Mouse (Mus musculus) spleen, adult 2 months (tissue): Measurements from ENCODE around the gene Gm11077. TPM values are rescaled to one million over a fixed set of nuclear protein-coding genes. Genes with fewer than 3 reads are reported as not detected.

Experiments used
- DNase-seq, 2 experiments: peaks; one replicate each; pipeline versions ENCODE4 v3.0.0 to v3.0.0-alpha.2; 2012 to 2021; ENCODE audit warnings: low spot score in 2 of 2, low read depth in 1 of 2
- H3K27ac ChIP-seq: fragments of 200-500 bp; 2 replicates; pipeline ENCODE4 v1.5.1; 2012; ENCODE audit warnings: low read length, inconsistent platforms; ENCODE audit not compliant: insufficient read depth
- H3K27me3 ChIP-seq: fragments of 200-500 bp; 2 replicates; pipeline ENCODE4 v1.6.1; 2012; ENCODE audit warnings: mild to moderate bottlenecking, moderate library complexity, low read length, inconsistent platforms; ENCODE audit not compliant: control insufficient read depth, insufficient read depth
- H3K36me3 ChIP-seq: fragments of 200-500 bp; 2 replicates; pipeline ENCODE4 v1.6.1; 2012; ENCODE audit warnings: mild to moderate bottlenecking, low read length, inconsistent platforms; ENCODE audit not compliant: control insufficient read depth, insufficient read depth
- H3K4me1 ChIP-seq: fragments of 200-500 bp; 2 replicates; pipeline ENCODE4 v1.6.1; 2011; ENCODE audit warnings: inconsistent platforms; ENCODE audit not compliant: control insufficient read depth, insufficient read depth, insufficient read length
- H3K4me3 ChIP-seq: fragments of 200-500 bp; 2 replicates; pipeline ENCODE4 v1.5.1; 2011; ENCODE audit warnings: mild to moderate bottlenecking, inconsistent platforms; ENCODE audit not compliant: insufficient read depth, insufficient read length; ENCODE audit errors: extremely low read depth
- CTCF ChIP-seq: fragments of 200-500 bp; IDR thresholded peaks from 2 replicates; pipeline ENCODE4 v1.5.1; 2011; ENCODE audit warnings: mild to moderate bottlenecking, inconsistent platforms; ENCODE audit not compliant: insufficient read depth, insufficient read length, insufficient replicate concordance; ENCODE audit errors: extremely low read depth
- POLR2A ChIP-seq: fragments of 200-500 bp; IDR thresholded peaks from 2 replicates; pipeline ENCODE4 v1.6.1; 2011; ENCODE audit warnings: low read depth, low read length, inconsistent platforms
- WGBS: fragments of 180-500 bp; shearing (Covaris S2); methylation state at CpG from one replicate; pipeline ENCODE4 v1.1.7; 2018; 5-methylcytosine and 5-hydroxymethylcytosine counted together
- polyA plus RNA-seq: library from polyadenylated mRNA; depleted of rRNA; stranded (reverse); fragments of >200 nt; gene quantifications from 2 replicates; pipeline ENCODE4 v1.2.3, GENCODE M21; 2012

Gm11077 gene
- polyA plus RNA-seq, 1 experiment = not detected

- H3K27me3 ChIP-seq = no peaks in the 10 kb centered on the region
- peak in 1 of 2 experiments; percentile 44 for DNase-seq
- TF ChIP-seq CTCF (peak; percentile 76; the same call in 1 of the 2 replicates), POLR2A (no peak)
- H3K4me3 ChIP-seq = no peak overlapping the region
- peaks cover 3% of the 10 kb centered on the region; the same call in 1 of the 2 replicates for H3K4me1 ChIP-seq
- 9% methylated on average over 11 of the region's 11 CpGs for WGBS
- H3K27ac ChIP-seq = no peak overlapping the region
- H3K36me3 ChIP-seq = no peaks in the 10 kb centered on the region
These were observed 16.3 kb upstream of the Gm11077 start for GRCm38 (mm10) chr6:140712754-140713153.

GRCm38 (mm10) chr6:140714905-140715365 is 14.1 kb upstream of the Gm11077 start:
- TF ChIP-seq CTCF = peak; percentile 90; the same call in 1 of the 2 replicates
- no peak for TF ChIP-seq POLR2A
- Histone ChIP-seq H3K4me1 (no peaks in the 10 kb centered on the region), H3K27ac (no peak overlapping the region), H3K36me3 (no peaks in the 10 kb centered on the region), H3K4me3 (no peak overlapping the region), H3K27me3 (no peaks in the 10 kb centered on the region)
- 16% methylated on average over 10 of the region's 10 CpGs for WGBS
- peak in 1 of 2 experiments; percentile 53 for DNase-seq

GRCm38 (mm10) chr6:140722058-140722457 is 7.0 kb upstream of the Gm11077 start:
- H3K4me3 ChIP-seq = no peak overlapping the region
- H3K36me3 ChIP-seq = no peaks in the 10 kb centered on the region
- peak in 1 of 2 experiments; percentile 29 for DNase-seq
- H3K4me1 ChIP-seq = peaks cover 5% of the 10 kb centered on the region; the same call in 1 of the 2 replicates
- TF ChIP-seq POLR2A = no peak
- no peak for TF ChIP-seq CTCF
- no peaks in the 10 kb centered on the region for H3K27me3 ChIP-seq
- 34% methylated on average over 10 of the region's 10 CpGs for WGBS
- H3K27ac ChIP-seq = no peak overlapping the region

- Histone ChIP-seq H3K4me3 (no peak overlapping the region), H3K4me1 (no peaks in the 10 kb centered on the region), H3K27me3 (no peaks in the 10 kb centered on the region), H3K36me3 (no peaks in the 10 kb centered on the region), H3K27ac (no peak overlapping the region)
- DNase-seq = no peak
- TF ChIP-seq CTCF = no peak
- no peak for TF ChIP-seq POLR2A
- WGBS = 80% methylated on average over 6 of the region's 6 CpGs
These were observed 1.8 kb downstream of the Gm11077 start for GRCm38 (mm10) chr6:140730669-140731401.

- 80% methylated on average over 1 of the region's 1 CpGs for WGBS
- TF ChIP-seq CTCF (no peak), POLR2A (no peak)
- H3K4me1 ChIP-seq = no peaks in the 10 kb centered on the region
- H3K36me3 ChIP-seq = no peaks in the 10 kb centered on the region
- H3K4me3 ChIP-seq = no peak overlapping the region
- no peak overlapping the region for H3K27ac ChIP-seq
- DNase-seq = no peak
- no peaks in the 10 kb centered on the region for H3K27me3 ChIP-seq
These were observed 2.3 kb downstream of the Gm11077 start for GRCm38 (mm10) chr6:140731402-140731730.

GRCm38 (mm10) chr6:140732971-140733640 is 4.0 kb downstream of the Gm11077 start:
- H3K27me3 ChIP-seq = no peaks in the 10 kb centered on the region
- TF ChIP-seq CTCF (no peak), POLR2A (no peak)
- 55% methylated on average over 10 of the region's 10 CpGs for WGBS
- no peak overlapping the region for H3K4me3 ChIP-seq
- DNase-seq = no peak
- H3K4me1 ChIP-seq = no peaks in the 10 kb centered on the region
- H3K36me3 ChIP-seq = no peaks in the 10 kb centered on the region
- H3K27ac ChIP-seq = no peak overlapping the region

GRCm38 (mm10) chr6:140733641-140733986 is 4.5 kb downstream of the Gm11077 start:
- Histone ChIP-seq H3K36me3 (no peaks in the 10 kb centered on the region), H3K4me1 (no peaks in the 10 kb centered on the region), H3K27ac (no peak overlapping the region), H3K27me3 (no peaks in the 10 kb centered on the region), H3K4me3 (no peak overlapping the region)
- TF ChIP-seq CTCF = no peak
- TF ChIP-seq POLR2A = no peak
- DNase-seq = no peak
- 35% methylated on average over 15 of the region's 15 CpGs for WGBS
